Mouse (Mus musculus): ENCODE data around the gene Tsc2.
"Not testable (repeated sequence)": the region's sequence is repeated elsewhere in the genome, so short reads cannot be mapped to it uniquely, and the experiment has no call there.

The Tsc2 gene

GRCm38 (mm10) chr17:24632167-24632812, at the start of gene Tsc2, which contains the start of gene Nthl1:
Gene Tsc2 (minus strand): TSS chr17:24632630.
Gene Nthl1 (plus strand): TSS chr17:24632680.
- DNase-seq: peak; percentile 85

- no peak for DNase-seq
Measured at GRCm38 (mm10) chr17:24677500-24678080, 45.2 kb upstream of the Tsc2 start.

- no peak for DNase-seq
Measured at GRCm38 (mm10) chr17:24676877-24677276, 44.4 kb upstream of the Tsc2 start.

DNA sequence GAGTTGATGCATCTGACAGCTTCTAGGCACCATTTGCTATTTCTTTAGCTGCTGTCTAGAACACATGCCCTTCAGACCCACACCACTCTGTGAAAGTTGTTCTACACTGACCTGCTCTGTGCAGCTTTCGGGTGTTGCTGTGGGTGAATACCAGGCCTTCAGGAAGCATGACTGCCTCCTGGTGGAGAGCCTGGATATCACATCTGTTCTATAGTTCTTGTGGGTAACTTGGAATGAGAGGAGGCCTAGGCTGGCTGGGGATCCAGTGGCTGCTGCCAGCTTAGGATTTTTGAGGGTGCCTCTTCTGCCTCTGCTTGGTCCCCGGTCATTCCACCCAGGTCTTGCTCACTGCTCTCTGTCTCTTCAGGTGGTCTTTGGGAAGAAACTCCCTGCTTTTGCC, 43.8 kb upstream of the Tsc2 start:
- peak; percentile 60 for DNase-seq

GRCm38 (mm10) chr17:24674277-24674676, 41.8 kb upstream of the Tsc2 start:
- no peak for DNase-seq

GRCm38 (mm10) chr17:24672141-24672540, 39.7 kb upstream of the Tsc2 start:
- DNase-seq: peak; percentile 61

DNA sequence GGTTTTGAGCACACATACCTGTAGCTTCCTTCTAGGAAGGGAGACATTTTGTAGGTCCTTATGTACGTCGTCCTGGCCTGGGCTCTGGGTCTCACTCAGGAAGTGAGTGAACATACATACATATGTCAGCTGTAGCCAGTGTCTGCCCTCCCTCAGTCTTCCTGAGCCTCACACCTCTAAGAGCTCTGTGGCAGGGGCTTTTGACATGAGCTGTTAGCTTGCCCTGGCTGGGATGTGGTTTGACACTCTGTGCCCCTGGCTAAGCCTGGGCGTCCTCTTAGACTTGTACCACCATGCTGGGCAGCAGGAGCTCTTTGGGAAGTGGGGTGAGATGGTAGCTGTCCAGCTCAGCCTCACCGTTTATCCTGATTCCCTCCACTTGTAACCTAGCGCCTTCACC, 38.9 kb upstream of the Tsc2 start:
- no peak for DNase-seq

GRCm38 (mm10) chr17:24670246-24670844, 37.9 kb upstream of the Tsc2 start:
- no peak for DNase-seq

DNA sequence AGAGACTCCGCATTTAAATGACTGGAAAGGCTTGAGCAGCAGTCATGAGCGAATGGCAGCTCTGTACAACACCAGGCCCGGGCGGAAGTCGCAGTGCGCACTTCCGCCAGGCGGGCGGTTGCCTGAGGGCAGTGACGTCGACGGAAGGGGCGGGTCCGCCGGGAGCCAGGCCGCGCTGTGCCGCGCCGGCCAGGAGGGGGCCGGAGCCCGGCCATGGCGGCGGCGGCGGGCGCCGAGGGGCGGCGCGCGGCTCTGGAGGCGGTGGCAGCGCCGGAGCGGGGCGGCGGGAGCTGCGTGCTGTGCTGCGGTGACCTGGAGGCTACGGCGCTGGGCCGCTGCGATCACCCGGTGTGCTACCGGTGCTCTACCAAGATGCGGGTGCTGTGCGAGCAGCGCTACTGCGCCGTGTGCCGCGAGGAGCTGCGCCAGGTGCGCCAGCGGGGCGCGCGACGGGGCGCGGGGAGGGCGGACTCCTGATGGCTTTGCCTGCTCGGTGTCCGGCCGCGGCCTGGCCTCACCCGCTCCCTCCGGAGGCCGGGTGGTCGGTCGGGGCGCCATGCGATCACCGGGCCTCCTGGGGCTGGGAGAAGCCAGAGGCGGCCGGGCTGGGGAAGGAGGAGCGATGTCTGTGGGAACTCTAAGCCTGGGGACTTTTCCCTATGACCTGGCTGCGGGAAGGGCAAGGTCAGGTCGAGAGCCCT, 37.3 kb upstream of the Tsc2 start, which contains the start of gene Zfp598:
TSS of gene Zfp598 (plus strand) at position 143 of the 701 bp plus-strand sequence.
- DNase-seq: peak; percentile 95

- DNase-seq: not testable (repeated sequence)
Measured at GRCm38 (mm10) chr17:24669214-24669544, 36.7 kb upstream of the Tsc2 start.

DNA sequence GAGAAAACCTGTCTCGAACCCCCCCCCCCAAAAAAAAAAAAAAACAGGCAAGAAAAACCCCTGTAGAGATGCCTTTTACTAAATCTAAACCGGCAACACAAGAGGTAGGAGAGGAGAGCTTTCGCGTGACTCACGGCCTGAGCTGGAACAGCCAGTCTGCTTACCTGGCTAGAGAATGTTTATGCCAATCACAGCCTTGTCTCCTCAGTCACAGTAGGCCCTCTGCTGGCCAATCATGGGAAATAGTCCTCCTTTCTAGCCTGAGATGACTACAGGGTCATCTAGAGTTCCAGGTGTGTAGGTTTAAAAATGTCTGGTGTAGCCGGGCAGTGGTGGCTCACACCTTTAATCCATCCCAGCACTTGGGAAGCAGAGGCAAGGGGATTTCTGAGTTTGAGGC, 35.0 kb upstream of the Tsc2 start:
- DNase-seq: peak; percentile 74

- DNase-seq: not testable (repeated sequence)
Measured at GRCm38 (mm10) chr17:24667011-24667410, 34.6 kb upstream of the Tsc2 start.

DNA sequence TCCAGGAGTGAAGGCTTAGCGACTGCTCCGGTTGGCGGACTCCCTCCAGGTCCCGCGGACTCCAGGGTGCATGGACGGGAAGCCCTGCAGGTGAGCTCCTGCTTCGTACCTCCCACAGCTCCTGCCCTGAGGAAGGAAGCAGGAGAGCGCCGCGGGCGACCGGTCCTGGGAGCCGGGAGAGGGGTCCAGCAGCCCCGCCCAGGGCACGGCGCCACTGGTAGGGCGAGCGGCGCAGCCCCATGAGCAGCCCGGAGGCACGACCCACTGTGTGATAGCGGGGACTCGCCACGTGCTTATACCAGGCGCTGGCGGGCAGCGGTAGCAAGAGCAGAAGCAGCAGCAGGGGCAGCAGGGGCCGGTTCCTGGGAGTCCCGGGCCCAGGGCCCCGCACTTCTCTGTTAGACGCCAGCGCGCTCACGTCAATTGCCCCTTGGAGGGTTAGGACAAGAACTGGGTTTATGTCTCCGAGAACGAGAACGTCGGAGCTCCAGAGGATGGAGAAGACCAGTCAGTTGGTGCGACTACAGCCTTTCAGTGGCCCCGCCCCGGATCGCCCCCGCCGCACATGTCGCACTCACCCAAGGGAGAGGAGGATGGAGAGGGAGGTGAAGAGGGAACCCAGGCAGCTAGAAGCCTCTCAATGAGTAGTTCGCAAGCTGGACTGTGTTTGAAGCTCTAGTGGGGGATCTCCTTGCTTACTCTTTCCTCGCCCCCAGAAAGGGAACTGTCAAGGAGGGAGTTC, 25.8 kb upstream of the Tsc2 start, which contains the start of gene Npw:
TSS of gene Npw (minus strand) at position 441 of the 742 bp plus-strand sequence.
- peak; percentile 29 for DNase-seq

- no peak for DNase-seq
Measured at GRCm38 (mm10) chr17:24654969-24655368, 22.5 kb upstream of the Tsc2 start.

GRCm38 (mm10) chr17:24653967-24654710, 21.7 kb upstream of the Tsc2 start:
- DNase-seq: peak; percentile 83

- no peak for DNase-seq
Measured at GRCm38 (mm10) chr17:24651835-24652234, 19.4 kb upstream of the Tsc2 start.

DNA sequence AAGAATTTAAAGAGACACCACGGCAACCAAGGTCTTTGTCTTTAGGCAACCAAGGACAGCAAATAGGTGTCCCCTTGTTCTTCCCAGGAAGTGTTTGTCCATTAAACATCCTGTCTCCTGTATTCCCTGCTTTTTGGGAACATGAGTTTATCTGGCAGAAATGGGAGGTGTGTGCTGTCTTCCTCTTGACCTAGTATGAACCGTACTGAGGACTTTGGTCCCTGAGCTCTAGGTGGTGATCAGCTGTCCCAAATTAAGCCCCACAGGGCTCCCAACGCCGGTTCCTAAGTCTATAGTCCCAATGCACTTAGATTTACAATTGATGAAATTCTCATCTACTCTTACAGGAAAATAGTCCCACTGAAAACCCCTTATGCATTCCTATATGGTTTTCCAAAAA, 18.3 kb upstream of the Tsc2 start:
- DNase-seq: no peak

GRCm38 (mm10) chr17:24650070-24650616, 17.7 kb upstream of the Tsc2 start, which contains the start of gene Slc9a3r2:
Gene Slc9a3r2 (minus strand): TSS chr17:24650327.
- peak; percentile 76 for DNase-seq

DNA sequence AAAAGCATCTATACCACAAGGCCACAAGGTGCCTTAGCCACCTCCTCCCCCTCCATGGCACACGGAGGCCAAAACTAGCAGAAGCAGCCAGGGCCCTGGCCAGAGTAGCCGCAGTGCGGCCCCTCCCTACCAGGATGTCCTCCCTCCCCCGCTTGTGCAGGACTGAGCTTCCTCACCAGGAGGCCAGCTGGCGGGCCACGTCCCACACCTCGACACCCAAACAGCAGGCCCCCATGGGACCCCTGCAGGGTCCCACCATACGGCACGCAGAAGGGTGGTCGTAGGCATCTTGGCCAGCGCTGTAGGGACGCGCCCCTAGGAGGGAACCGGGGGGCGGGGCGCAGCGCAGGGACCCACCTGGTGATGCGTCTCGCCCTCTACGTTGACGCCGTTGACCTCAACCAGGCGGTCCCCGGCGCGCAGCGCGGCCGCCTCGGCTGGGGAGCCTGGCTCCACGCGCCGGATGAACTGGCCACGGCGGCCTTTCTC, 17.2 kb upstream of the Tsc2 start:
- peak; percentile 68 for DNase-seq

DNA sequence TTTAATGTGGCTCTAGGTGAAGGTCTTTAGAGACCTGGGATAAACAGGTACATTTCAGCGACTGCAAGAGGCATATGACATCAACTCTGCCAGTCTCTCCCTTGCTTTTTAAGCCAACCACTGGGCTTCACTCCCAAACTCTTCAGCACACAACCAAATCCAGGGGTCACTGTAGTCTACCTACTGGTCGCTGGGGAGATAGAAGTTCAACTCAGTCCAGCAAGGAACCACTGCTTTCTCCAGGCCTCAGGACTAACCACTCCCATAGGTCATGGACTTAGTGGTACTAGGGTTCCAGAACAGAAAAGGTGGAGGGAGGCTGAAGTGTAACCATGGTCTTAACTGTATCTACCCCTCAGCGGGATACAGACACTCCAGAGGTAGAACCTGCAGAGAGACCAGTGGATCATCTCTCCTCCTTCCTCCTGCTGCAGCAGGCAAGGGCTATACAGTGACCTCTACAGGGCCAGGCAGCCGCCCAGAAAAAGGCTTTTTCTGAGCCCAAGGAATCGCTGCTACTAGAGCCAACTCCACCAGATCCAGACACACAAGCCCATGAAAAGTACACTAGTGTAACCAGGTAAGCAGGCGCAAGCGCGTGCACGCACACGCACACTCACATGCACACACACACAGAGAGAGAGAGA, 16.4 kb upstream of the Tsc2 start:
- no peak for DNase-seq

DNA sequence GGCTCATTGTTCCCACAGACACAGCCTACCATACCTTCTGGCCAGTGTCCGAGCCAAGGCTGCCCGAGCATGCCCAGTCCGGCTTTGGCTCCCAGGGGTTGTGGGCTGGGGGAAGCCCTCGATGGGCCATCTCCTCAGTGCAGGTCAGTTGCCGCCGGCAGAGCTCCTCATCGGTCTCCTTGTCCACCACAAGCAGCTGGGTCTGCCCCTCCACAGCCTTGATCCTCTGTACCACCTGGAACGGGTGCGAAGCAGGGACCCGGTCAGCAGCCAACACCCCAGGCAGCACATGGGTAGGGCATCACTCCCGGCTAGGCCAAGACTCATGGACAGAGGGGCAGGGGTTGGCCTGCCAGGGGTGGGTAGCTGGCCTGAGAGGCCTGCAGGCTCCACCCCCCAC, 15.1 kb upstream of the Tsc2 start:
- DNase-seq: no peak
